15 mouse cellular contexts compared by ENCODE assay signal in the genomic region with DNA sequence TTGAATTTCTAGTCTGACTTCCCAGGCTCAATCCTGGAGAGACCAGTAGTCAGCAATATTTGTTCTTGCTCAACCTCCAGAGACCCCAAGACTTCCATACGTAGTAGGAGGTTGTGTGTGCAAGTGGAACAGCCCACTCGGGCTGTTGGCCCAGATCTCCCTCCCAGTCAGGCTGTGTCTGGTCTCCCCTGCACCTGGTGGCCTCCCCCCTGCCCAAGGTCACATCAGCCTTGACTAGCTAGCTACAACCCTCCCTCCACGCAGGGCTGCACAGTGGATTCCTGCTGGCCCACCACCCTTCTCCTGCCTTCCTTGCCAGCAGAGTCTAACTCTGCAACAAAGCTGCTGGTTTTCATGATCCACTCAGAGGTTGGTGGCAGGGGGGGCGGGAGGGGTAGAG. TPM values are rescaled to one million over a fixed set of nuclear protein-coding genes. Genes with fewer than 3 reads are reported as not detected.
A peak's percentile ranks its signal among the peaks of the same experiment; 100 is the strongest.
DNase-seq lines count a peak whose midpoint lies in the region; ATAC-seq and TF ChIP-seq lines count a peak whose summit lies in the region.
"Had no signal": no experiment of that assay in that cellular context is flagged by ENCODE, and none has a peak within 500 bp of the region (broad histone marks: within the 10 kb centered on the region; RNA-seq: fewer than 3 reads in every experiment).

No protein-coding gene starts in this region.

- no peak overlapping the region for H3K27ac ChIP-seq in forebrain, embryonic 13.5 days
- no peak overlapping the region for H3K27ac ChIP-seq in forebrain, embryonic 14.5 days (ENCODE audit: low read depth, low read length)
- H3K27ac ChIP-seq in hindbrain, embryonic 10.5 days = peak overlapping the region; percentile 16; the same call in 1 of the 2 replicates
- no peak overlapping the region for H3K27ac ChIP-seq in hindbrain, embryonic 16.5 days (ENCODE audit: low read depth, low read length)
- peak overlapping the region; percentile 7; the same call in 1 of the 2 replicates for H3K27ac ChIP-seq in lung, embryonic 14.5 days (ENCODE audit: low read depth)
- H3K27ac ChIP-seq: limb, embryonic 13.5 days; macrophage had no signal

- no peak for DNase-seq in forebrain, embryonic 14.5 days (ENCODE audit: low spot score)
- DNase-seq in hindbrain, embryonic 10.5 days (ENCODE audit: low spot score) = no peak
- no peak for DNase-seq in lung, embryonic 14.5 days
- DNase-seq in lung, postnatal 10 days = no peak
- peak; percentile 35 for DNase-seq in R1 (ENCODE audit: low read depth, low spot score)
- DNase-seq in left cerebral cortex, adult 8-10 months (ENCODE audit: low spot score in 2 of 2) = no peak
- DNase-seq: cerebellum, adult 8-10 months; gastrocnemius, postnatal 10 days; retina, postnatal 1 day; spleen, adult 18-20 months; thymus, postnatal 14 days had no signal

- peaks cover 11% of the 10 kb centered on the region for H3K36me3 ChIP-seq in forebrain, embryonic 13.5 days (ENCODE audit: poor library complexity, severe bottlenecking)
- peaks cover 6% of the 10 kb centered on the region; the same call in 1 of the 2 replicates for H3K36me3 ChIP-seq in forebrain, embryonic 14.5 days (ENCODE audit: control insufficient read depth, insufficient read depth, low read length)
- peaks cover 19% of the 10 kb centered on the region for H3K36me3 ChIP-seq in hindbrain, embryonic 10.5 days
- peaks cover 5% of the 10 kb centered on the region for H3K36me3 ChIP-seq in hindbrain, embryonic 16.5 days (ENCODE audit: control insufficient read depth, insufficient read depth, low read length)
- peaks cover 12% of the 10 kb centered on the region; the same call in 1 of the 2 replicates for H3K36me3 ChIP-seq in lung, embryonic 14.5 days (ENCODE audit: insufficient read depth)

- 77% methylated on average over 4 of the region's 4 CpGs for WGBS in forebrain, embryonic 13.5 days
- WGBS in forebrain, embryonic 14.5 days = 74% methylated on average over 4 of the region's 4 CpGs
- WGBS in hindbrain, embryonic 10.5 days = 74% methylated on average over 4 of the region's 4 CpGs
- 66% methylated on average over 4 of the region's 4 CpGs for WGBS in hindbrain, embryonic 16.5 days
- WGBS in lung, embryonic 14.5 days = 61% methylated on average over 4 of the region's 4 CpGs

- no peak overlapping the region for H3K4me3 ChIP-seq in forebrain, embryonic 13.5 days
- no peak overlapping the region for H3K4me3 ChIP-seq in forebrain, embryonic 14.5 days (ENCODE audit: low read depth, low read length)
- no peak overlapping the region for H3K4me3 ChIP-seq in hindbrain, embryonic 10.5 days
- H3K4me3 ChIP-seq in hindbrain, embryonic 16.5 days (ENCODE audit: low read length) = no peak overlapping the region
- H3K4me3 ChIP-seq in lung, embryonic 14.5 days (ENCODE audit: low read depth, low read length) = no peak overlapping the region
- H3K4me3 ChIP-seq: limb, embryonic 13.5 days had no signal

- no peak overlapping the region for H3K4me2 ChIP-seq in forebrain, embryonic 13.5 days
- H3K4me2 ChIP-seq in forebrain, embryonic 14.5 days (ENCODE audit: low read length) = no peak overlapping the region
- H3K4me2 ChIP-seq in hindbrain, embryonic 16.5 days (ENCODE audit: low read length) = no peak overlapping the region
- no peak overlapping the region for H3K4me2 ChIP-seq in lung, embryonic 14.5 days
- H3K4me2 ChIP-seq: limb, embryonic 13.5 days had no signal

- TF ChIP-seq CTCF in lung, embryonic 14.5 days (IDR thresholded peaks at IDR 0.05; ENCODE audit: low read depth) = no peak

- no peaks in the 10 kb centered on the region for H3K27me3 ChIP-seq in forebrain, embryonic 13.5 days
- no peaks in the 10 kb centered on the region for H3K27me3 ChIP-seq in forebrain, embryonic 14.5 days (replicated peaks; ENCODE audit: control insufficient read depth, insufficient read depth, low read length)
- no peaks in the 10 kb centered on the region for H3K27me3 ChIP-seq in hindbrain, embryonic 10.5 days (ENCODE audit: insufficient read depth, poor library complexity, severe bottlenecking)
- H3K27me3 ChIP-seq in hindbrain, embryonic 16.5 days (replicated peaks; ENCODE audit: control insufficient read depth, insufficient read depth, low read length) = no peaks in the 10 kb centered on the region
- no peaks in the 10 kb centered on the region for H3K27me3 ChIP-seq in lung, embryonic 14.5 days (ENCODE audit: insufficient read depth, low read length)
- H3K27me3 ChIP-seq: limb, embryonic 13.5 days had no signal

- H3K9me3 ChIP-seq in forebrain, embryonic 13.5 days (replicated peaks) = no peaks in the 10 kb centered on the region
- no peaks in the 10 kb centered on the region for H3K9me3 ChIP-seq in forebrain, embryonic 14.5 days (replicated peaks; ENCODE audit: control insufficient read depth, low read length)
- H3K9me3 ChIP-seq in hindbrain, embryonic 10.5 days = no peaks in the 10 kb centered on the region
- H3K9me3 ChIP-seq in hindbrain, embryonic 16.5 days (ENCODE audit: control insufficient read depth, low read length) = no peaks in the 10 kb centered on the region
- H3K9me3 ChIP-seq in lung, embryonic 14.5 days (ENCODE audit: low read depth, low read length) = no peaks in the 10 kb centered on the region
- H3K9me3 ChIP-seq: limb, embryonic 13.5 days had no signal

- no peaks in the 10 kb centered on the region for H3K4me1 ChIP-seq in forebrain, embryonic 13.5 days
- H3K4me1 ChIP-seq in forebrain, embryonic 14.5 days (ENCODE audit: control insufficient read depth, insufficient read depth, low read length) = no peaks in the 10 kb centered on the region
- no peaks in the 10 kb centered on the region; the same call in 1 of the 2 replicates for H3K4me1 ChIP-seq in hindbrain, embryonic 10.5 days (replicated peaks)
- H3K4me1 ChIP-seq in hindbrain, embryonic 16.5 days (ENCODE audit: control insufficient read depth, insufficient read depth, low read depth, low read length) = no peaks in the 10 kb centered on the region
- H3K4me1 ChIP-seq in lung, embryonic 14.5 days (ENCODE audit: insufficient read depth) = no peaks in the 10 kb centered on the region

- peak; percentile 19; the same call in 1 of the 2 replicates for ATAC-seq in forebrain, embryonic 13.5 days
- ATAC-seq in forebrain, embryonic 14.5 days = no peak
- ATAC-seq in hindbrain, embryonic 16.5 days = no peak
- ATAC-seq in lung, embryonic 14.5 days (ENCODE audit: insufficient read depth) = 0 out of 2 replicates have a peak, but pooled peaks have one; percentile 26

- H3K9ac ChIP-seq in forebrain, embryonic 13.5 days = no peak overlapping the region
- H3K9ac ChIP-seq in forebrain, embryonic 14.5 days (ENCODE audit: low read length) = no peak overlapping the region
- H3K9ac ChIP-seq in hindbrain, embryonic 16.5 days (ENCODE audit: low read depth, low read length) = no peak overlapping the region
- H3K9ac ChIP-seq in lung, embryonic 14.5 days = no peak overlapping the region
- H3K9ac ChIP-seq: limb, embryonic 13.5 days had no signal

RNA-seq across cellular contexts. Expression of a gene that starts 12.4 kb away (rescaled TPM):
- polyA plus RNA-seq in forebrain, embryonic 13.5 days (2015; fragmentation: Nextera tagmentation; extraction: Ambion mirVana) = 2.5 and 3.2 TPM in 2 replicates
- polyA plus RNA-seq in forebrain, embryonic 14.5 days (2014; fragmentation: Nextera tagmentation; extraction: Ambion mirVana) = 5.3 and 9.9 TPM in 2 replicates
- 12.4 and 13.4 TPM in 2 replicates for polyA plus RNA-seq in hindbrain, embryonic 10.5 days (2016; fragmentation: Nextera tagmentation; extraction: Ambion mirVana)
- polyA plus RNA-seq in hindbrain, embryonic 16.5 days (2015; fragmentation: Nextera tagmentation; extraction: Ambion mirVana) = 18.4 and 21.0 TPM in 2 replicates
- 66.9 and 77.1 TPM in 2 replicates for polyA plus RNA-seq in lung, embryonic 14.5 days (2014; fragmentation: Nextera tagmentation; extraction: Ambion mirVana)
- total RNA-seq in left cerebral cortex, adult 8-10 months (2022) = 10 to 100 TPM in 1 of 4 experiments, 1 to 10 TPM in 3; 6.9 to 10.3 (median 7.9) TPM

Comparison
In these comparisons a context has a peak if more than half of its experiments do, and no peak if none do; other contexts are left out.
1. ATAC-seq: peak in forebrain, embryonic 13.5 days (single experiment) and lung, embryonic 14.5 days (single experiment); none in forebrain, embryonic 14.5 days (single experiment) and hindbrain, embryonic 16.5 days (single experiment).
2. H3K27ac ChIP-seq: peak in hindbrain, embryonic 10.5 days (single experiment) and lung, embryonic 14.5 days (single experiment); none in forebrain, embryonic 13.5 days (single experiment), forebrain, embryonic 14.5 days (single experiment) and hindbrain, embryonic 16.5 days (single experiment).